In the genomic region with DNA sequence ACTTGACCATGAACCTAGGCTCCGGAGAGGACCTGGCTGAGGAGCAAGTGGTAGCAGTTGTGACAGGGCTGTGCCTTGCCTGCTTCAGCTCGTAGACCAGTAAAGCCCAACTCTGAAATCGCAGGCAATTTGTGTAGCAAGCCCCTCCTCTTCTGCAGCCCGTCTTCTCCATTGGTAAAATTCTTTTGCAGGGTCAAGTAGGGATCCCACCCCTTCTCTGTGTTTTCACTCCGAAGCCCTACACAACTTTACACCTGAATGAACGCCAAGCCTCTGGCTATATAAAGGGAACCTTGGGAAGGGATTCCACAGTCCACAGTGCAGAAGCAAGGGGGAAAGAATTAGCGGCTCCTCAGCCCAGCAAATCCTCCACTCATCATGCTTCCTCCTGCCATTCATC, we compare ENCODE assay signal across 8 mouse cellular contexts. TPM values are rescaled to one million over a fixed set of nuclear protein-coding genes. Genes with fewer than 3 reads are reported as not detected.
A peak's percentile ranks its signal among the peaks of the same experiment; 100 is the strongest.
DNase-seq lines count a peak whose midpoint lies in the region; ATAC-seq and TF ChIP-seq lines count a peak whose summit lies in the region.

A gene (plus strand): TSS at position 224 of the 400 bp plus-strand sequence.

- DNase-seq in lung, adult 18-20 months: no peak
- DNase-seq in forebrain, postnatal 0 days: no peak
- DNase-seq in kidney, postnatal 25 days: peak; percentile 61 to 68
- DNase-seq in thymus, adult 2 months: no peak
- DNase-seq in urinary bladder, postnatal 25 days (ENCODE audit: low spot score): no peak
- DNase-seq in adrenal gland, postnatal 4 days (ENCODE audit: low spot score in 2 of 2): no peak

- H3K4me1 ChIP-seq in lung, embryonic 15.5 days: peaks cover 8% of the 10 kb centered on the region
- H3K4me1 ChIP-seq in forebrain, postnatal 0 days (ENCODE audit: insufficient read depth): no peaks in the 10 kb centered on the region
- H3K4me1 ChIP-seq in stomach, embryonic 14.5 days (ENCODE audit: control insufficient read depth, insufficient read depth, low read length): peaks cover 5% of the 10 kb centered on the region; the same call in 1 of the 2 replicates
- no peaks in the 10 kb centered on the region for H3K4me1 ChIP-seq in thymus, adult 2 months (replicated peaks; ENCODE audit: control insufficient read depth, insufficient read depth, low read length)

- WGBS in lung, embryonic 15.5 days: 13% methylated on average over 7 of the region's 7 CpGs
- WGBS in forebrain, postnatal 0 days: 6% methylated on average over 7 of the region's 7 CpGs
- WGBS in stomach, embryonic 14.5 days: 14% methylated on average over 7 of the region's 7 CpGs
- 78% methylated on average over 7 of the region's 7 CpGs for WGBS in thymus, adult 2 months

- ATAC-seq in lung, embryonic 15.5 days (ENCODE audit: borderline replicate concordance, extremely low read depth, low FRiP score, low TSS enrichment): no peak
- ATAC-seq in forebrain, postnatal 0 days: no peak; the same call in 1 of the 2 replicates
- ATAC-seq in stomach, embryonic 14.5 days (ENCODE audit: insufficient number of reproducible peaks, insufficient read depth, low FRiP score, low read depth): peak; percentile 26; the same call in 1 of the 2 replicates

- peak within 1 kb of the TSS; percentile 36 for H3K4me2 ChIP-seq in lung, embryonic 15.5 days
- H3K4me2 ChIP-seq in forebrain, postnatal 0 days (ENCODE audit: low read depth): peak within 1 kb of the TSS; percentile 33
- H3K4me2 ChIP-seq in stomach, embryonic 14.5 days (replicated peaks; ENCODE audit: low read depth, low read length): peak within 1 kb of the TSS; percentile 26

- no peaks in the 10 kb centered on the region for H3K9me3 ChIP-seq in lung, embryonic 15.5 days
- H3K9me3 ChIP-seq in forebrain, postnatal 0 days (ENCODE audit: low read length): no peaks in the 10 kb centered on the region
- H3K9me3 ChIP-seq in stomach, embryonic 14.5 days (ENCODE audit: control insufficient read depth, low read depth, low read length): no peaks in the 10 kb centered on the region

- no peaks in the 10 kb centered on the region for H3K36me3 ChIP-seq in lung, embryonic 15.5 days
- no peaks in the 10 kb centered on the region for H3K36me3 ChIP-seq in forebrain, postnatal 0 days (ENCODE audit: insufficient read depth)
- no peaks in the 10 kb centered on the region for H3K36me3 ChIP-seq in stomach, embryonic 14.5 days (ENCODE audit: control insufficient read depth, insufficient read depth, low read length)
- no peaks in the 10 kb centered on the region for H3K36me3 ChIP-seq in thymus, adult 2 months (ENCODE audit: control insufficient read depth, insufficient read depth, low read length)

- H3K4me3 ChIP-seq in lung, embryonic 15.5 days: no peak within 1 kb of the TSS
- H3K4me3 ChIP-seq in forebrain, postnatal 0 days (ENCODE audit: low read depth, low read length): peak within 1 kb of the TSS; percentile 11
- peak within 1 kb of the TSS; percentile 11; the same call in 1 of the 2 replicates for H3K4me3 ChIP-seq in stomach, embryonic 14.5 days (ENCODE audit: low read depth, low read length)
- no peak within 1 kb of the TSS for H3K4me3 ChIP-seq in thymus, adult 2 months (ENCODE audit: control insufficient read depth, insufficient read depth, low read length)

- no peak for TF ChIP-seq POLR2A in thymus, adult 2 months (IDR thresholded peaks at IDR 0.05; ENCODE audit: control insufficient read depth, extremely low read depth, insufficient read depth, low read length, poor library complexity)

- TF ChIP-seq CTCF in forebrain, postnatal 0 days (IDR thresholded peaks at IDR 0.05; ENCODE audit: low read depth): no peak
- TF ChIP-seq CTCF in thymus, adult 2 months (IDR thresholded peaks at IDR 0.05; ENCODE audit: borderline replicate concordance, control insufficient read depth, extremely low read depth, insufficient read depth, low read length, poor library complexity): no peak

- H3K9ac ChIP-seq in lung, embryonic 15.5 days: no peak within 1 kb of the TSS
- peak within 1 kb of the TSS; percentile 26; the same call in 1 of the 2 replicates for H3K9ac ChIP-seq in forebrain, postnatal 0 days
- no peak within 1 kb of the TSS for H3K9ac ChIP-seq in stomach, embryonic 14.5 days (replicated peaks; ENCODE audit: low read depth, low read length)

- no peaks in the 10 kb centered on the region; the same call in 1 of the 2 replicates for H3K27me3 ChIP-seq in lung, embryonic 15.5 days
- H3K27me3 ChIP-seq in forebrain, postnatal 0 days (ENCODE audit: insufficient read depth, low read length): no peaks in the 10 kb centered on the region
- no peaks in the 10 kb centered on the region for H3K27me3 ChIP-seq in stomach, embryonic 14.5 days (ENCODE audit: control insufficient read depth, insufficient read depth, low read length)
- H3K27me3 ChIP-seq in thymus, adult 2 months (ENCODE audit: control insufficient read depth, insufficient read depth, low read length): no peaks in the 10 kb centered on the region

- H3K27ac ChIP-seq in lung, embryonic 15.5 days: no peak within 1 kb of the TSS
- H3K27ac ChIP-seq in forebrain, postnatal 0 days (ENCODE audit: low read depth, low read length): no peak within 1 kb of the TSS
- peak within 1 kb of the TSS; percentile 27; the same call in 1 of the 2 replicates for H3K27ac ChIP-seq in stomach, embryonic 14.5 days (ENCODE audit: low read length)
- H3K27ac ChIP-seq in thymus, adult 2 months (ENCODE audit: control insufficient read depth, insufficient read depth, low read length): no peak within 1 kb of the TSS

RNA-seq across cellular contexts. Expression of the gene that starts here (rescaled TPM):
- polyA plus RNA-seq in lung, embryonic 15.5 days (2015; fragmentation: Nextera tagmentation; extraction: Ambion mirVana): 2.7 and 3.1 TPM in 2 replicates
- 6.9 and 8.3 TPM in 2 replicates for total RNA-seq in forebrain, postnatal 0 days (2014; rRNA removed)
- polyA plus RNA-seq in forebrain, postnatal 0 days (2015; fragmentation: Nextera tagmentation; extraction: Ambion mirVana): 12.6 and 16.7 TPM in 2 replicates
- 7.8 and 8.3 TPM in 2 replicates for polyA plus RNA-seq in stomach, embryonic 14.5 days (2014; fragmentation: Nextera tagmentation; extraction: Ambion mirVana)
- 0.96 and 1.3 TPM in 2 replicates for polyA plus RNA-seq in thymus, adult 2 months (2012; rRNA removed)
- 10 to 100 TPM in 1 of 2 experiments, 1 to 10 TPM in 1; 6.6 to 28.8 TPM for total RNA-seq in adrenal gland, postnatal 4 days (2021)

Comparison
In these comparisons a context has a peak if more than half of its experiments do, and no peak if none do; other contexts are left out.
1. H3K4me3 ChIP-seq: peak in forebrain, postnatal 0 days (single experiment) and stomach, embryonic 14.5 days (single experiment); none in lung, embryonic 15.5 days (single experiment) and thymus, adult 2 months (single experiment).
2. DNase-seq: peak in kidney, postnatal 25 days (2 of 2); none in lung, adult 18-20 months (0 of 2), forebrain, postnatal 0 days (single experiment), thymus, adult 2 months (single experiment), urinary bladder, postnatal 25 days (single experiment) and adrenal gland, postnatal 4 days (0 of 2).
3. Peak in every context shown above with its lines, with median percentiles within 50 percentile points of each other: H3K4me2 ChIP-seq.